Mouse (Mus musculus) MEL (cell line): ENCODE results near the gene Shroom1.

Experiments used
- CHD1 ChIP-seq: IDR thresholded peaks from 2 replicates; pipeline ENCODE4 v1.6.1; 2012; ENCODE audit warnings: low read depth, mild to moderate bottlenecking, inconsistent platforms, low read length, improper control_type of control experiment
- CTCF ChIP-seq, 3 experiments: IDR thresholded peaks in 2 of 3; conservative IDR thresholded peaks in 1 of 3; 2 replicates each; pipeline ENCODE4 v1.5.1; 2011 to 2012; ENCODE audit warnings: low read length in 3 of 3, low read depth in 2 of 3, mild to moderate bottlenecking in 2 of 3, improper control_type of control experiment in 1 of 3, inconsistent platforms in 1 of 3, mixed read lengths in 1 of 3, moderate library complexity in 1 of 3; ENCODE audit not compliant: control insufficient read depth in 1 of 3, insufficient read depth in 1 of 3, poor library complexity in 1 of 3, severe bottlenecking in 1 of 3
- EP300 ChIP-seq, 2 experiments: IDR thresholded peaks; 2 replicates each; pipeline ENCODE4 v1.6.1; 2011; ENCODE audit warnings: improper control_type of control experiment in 2 of 2, low read length in 2 of 2, low read depth in 1 of 2, mild to moderate bottlenecking in 1 of 2
- MAX ChIP-seq: IDR thresholded peaks from 2 replicates; pipeline ENCODE4 v1.6.1; 2011; ENCODE audit warnings: low read length, improper control_type of control experiment
- MXI1 ChIP-seq: IDR thresholded peaks from 2 replicates; pipeline ENCODE4 v1.6.1; 2011; ENCODE audit warnings: mild to moderate bottlenecking, low read depth, low read length, improper control_type of control experiment
- NELFE ChIP-seq: IDR thresholded peaks from 2 replicates; pipeline ENCODE4 v1.6.1; 2011; ENCODE audit warnings: low read depth, low read length, improper control_type of control experiment
- NRF1 ChIP-seq: IDR thresholded peaks from 2 replicates; pipeline ENCODE4 v1.6.1; 2014; ENCODE audit warnings: low read depth, mild to moderate bottlenecking, inconsistent platforms, low read length, improper control_type of control experiment, moderate library complexity; ENCODE audit not compliant: poor library complexity, insufficient read depth, severe bottlenecking
- POLR2A ChIP-seq, 2 experiments: IDR thresholded peaks; 2 replicates each; pipeline ENCODE4 v1.6.1; 2011 to 2012; ENCODE audit warnings: low read length in 2 of 2, mild to moderate bottlenecking in 2 of 2, control low read depth in 1 of 2, improper control_type of control experiment in 1 of 2, low read depth in 1 of 2, moderate library complexity in 1 of 2; ENCODE audit not compliant: control insufficient read depth in 1 of 2, insufficient read depth in 1 of 2, poor library complexity in 1 of 2
- POLR2AphosphoS2 ChIP-seq: IDR thresholded peaks from 2 replicates; pipeline ENCODE4 v1.6.1; 2011; ENCODE audit warnings: low read length, improper control_type of control experiment
- USF1 ChIP-seq: IDR thresholded peaks from 2 replicates; pipeline ENCODE4 v1.6.1; 2014; ENCODE audit warnings: low read depth, mild to moderate bottlenecking, inconsistent platforms, low read length, improper control_type of control experiment, moderate library complexity

- TF ChIP-seq CTCF (IDR thresholded peaks at IDR 0.05 in 2 of 3, conservative IDR thresholded peaks at IDR 0.05 in 1 of 3; ENCODE audit: control insufficient read depth in 1 of 3, insufficient read depth in 1 of 3, low read depth in 2 of 3, low read length in 3 of 3, poor library complexity in 1 of 3, severe bottlenecking in 1 of 3) (no peak), EP300 (IDR thresholded peaks at IDR 0.05; ENCODE audit: low read depth in 1 of 2, low read length in 2 of 2) (no peak), CHD1 (no peak), MAX (no peak), NRF1 (no peak), USF1 (no peak), POLR2A (IDR thresholded peaks at IDR 0.05; ENCODE audit: control insufficient read depth in 1 of 2, insufficient read depth in 1 of 2, low read depth in 1 of 2, low read length in 2 of 2, poor library complexity in 1 of 2) (no peak), NELFE (no peak), POLR2AphosphoS2 (no peak), MXI1 (no peak)
Measured at GRCm38 (mm10) chr11:53435504-53435903, 21.5 kb upstream of the Shroom1 start.
